Mouse (Mus musculus) left cerebral cortex, postnatal 14 days (tissue): ENCODE results near the gene Cfap65. TPM values are rescaled to one million over a fixed set of nuclear protein-coding genes. Genes with fewer than 3 reads are reported as not detected.
A peak's percentile ranks its signal among the peaks of the same experiment; 100 is the strongest.

Experiments used
- DNase-seq, 2 experiments: peaks; one replicate each; pipeline ENCODE4 v3.0.0; 2021 to 2022; ENCODE audit warnings: low spot score in 2 of 2, mixed read lengths in 1 of 2
- intact Hi-C: fragments of 180-260 bp; cut with DNase I; formaldehyde crosslinking; loops from one replicate; pipeline ENCODE4 v1.15.1; 2025
- microRNA-seq, 2 experiments: library from miRNA; unstranded; fragments of <30 nt; microRNA quantifications; one replicate each; pipeline ENCODE4 v1.2.0; 2022
- total RNA-seq, 2 experiments: library from RNA; stranded (reverse); gene quantifications; 2 replicates each; pipeline ENCODE4 v1.2.3; 2021

Gene Cfap65
- total RNA-seq, 2 experiments from 2014 or later = 1.9 TPM

DNA sequence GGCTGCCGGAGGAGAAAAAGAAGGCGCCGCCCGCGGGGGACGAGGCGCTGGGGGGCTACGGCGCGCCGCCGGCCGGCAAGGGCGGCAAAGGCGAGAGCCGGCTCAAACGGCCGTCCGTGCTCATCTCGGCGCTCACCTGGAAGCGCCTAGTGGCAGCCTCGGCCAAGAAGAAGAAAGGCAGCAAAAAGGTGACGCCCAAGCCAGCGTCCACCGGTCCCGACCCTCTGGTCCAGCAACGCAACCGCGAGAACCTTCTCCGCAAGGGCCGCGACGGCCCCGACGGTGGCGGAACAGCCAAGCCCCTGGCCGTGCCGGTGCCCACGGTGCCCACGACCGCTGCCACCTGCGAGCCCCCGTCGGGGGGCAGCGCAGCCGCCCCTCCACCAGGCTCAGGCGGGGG is 80.2 kb downstream of the Cfap65 start:
- DNase-seq = no peak
- intact Hi-C loops = loop anchor here (5.0 kb wide), 1 partner anchor 38 kb away; no protein-coding TSS in a partner anchor

DNA sequence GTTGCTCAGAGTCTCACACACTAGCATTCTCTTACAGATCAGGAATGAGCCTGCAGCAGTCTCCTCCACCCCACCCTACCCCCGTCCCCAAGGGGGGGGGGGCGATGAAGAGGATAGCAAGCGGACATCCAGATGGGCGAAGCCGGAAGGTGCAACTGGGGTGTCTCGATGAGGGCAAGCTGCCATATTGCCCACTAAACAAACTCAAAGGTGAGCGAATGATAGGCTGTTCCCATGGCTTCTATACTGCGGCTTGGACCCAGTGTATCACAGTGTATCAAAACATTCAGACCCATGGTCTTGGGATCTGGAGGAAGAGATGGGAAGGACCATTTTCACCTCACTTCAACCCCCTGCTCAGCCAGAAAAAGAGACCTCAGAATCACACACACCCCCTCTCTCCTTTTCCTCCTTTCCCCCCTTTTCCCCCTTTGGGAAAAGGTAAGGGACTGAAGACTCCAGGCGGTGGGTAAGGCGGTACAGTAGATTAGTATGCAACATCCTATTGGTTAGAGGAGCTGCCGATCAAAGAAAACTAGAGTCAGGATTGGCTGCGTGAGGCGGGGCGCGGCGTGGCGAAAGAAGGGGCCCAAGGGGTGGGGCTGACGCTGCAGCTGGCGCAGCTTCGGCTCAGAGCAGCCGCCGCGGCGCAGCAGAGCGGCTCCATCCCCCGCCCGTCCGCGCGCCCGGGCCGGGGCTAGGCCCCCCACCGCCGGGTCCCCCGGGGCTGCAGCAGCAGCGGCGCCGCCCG is 80.9 kb downstream of the Cfap65 start, which contains the start of gene Cdk5r2:
TSS of gene Cdk5r2 (plus strand) at position 629 of the 751 bp plus-strand sequence.
- DNase-seq = peak; percentile 98
- intact Hi-C loops = loop anchor here (5.0 kb wide), 1 partner anchor 37 kb away; no protein-coding TSS in a partner anchor

Small RNAs within 50 kb of the gene (microRNA-seq; reads per million reads assigned to microRNA genes)
- gene Mir375 = 46.7 to 131 reads per million in 2 experiments

Other genes with a start within 250 kb of the Cfap65 start
- 1 to 10 TPM; 1.5 to 2.8 TPM for gene Cyp27a1, start 222.0 kb downstream of the Cfap65 start, total RNA-seq
- not detected for gene Prkag3, start 186.4 kb downstream of the Cfap65 start, total RNA-seq
- 1 to 10 TPM; 2.0 to 2.8 TPM for gene Wnt6, start 163.7 kb downstream of the Cfap65 start, total RNA-seq
- 1 to 10 TPM; 2.7 to 3.4 TPM for gene Wnt10a, start 144.1 kb downstream of the Cfap65 start, total RNA-seq
- gene Cdk5r2, start 80.7 kb downstream of the Cfap65 start, total RNA-seq = 100 to 1,000 TPM; 566 to 585 TPM
- gene Fev, start 50.2 kb downstream of the Cfap65 start, total RNA-seq = not detected
- gene Cryba2, start 42.5 kb downstream of the Cfap65 start, total RNA-seq = under 1 TPM in 1 of 2 experiments, not detected in 1; 0.51 TPM
- gene Ihh, start 16.1 kb upstream of the Cfap65 start, total RNA-seq = under 1 TPM; 0.30 to 0.33 TPM
- gene Nhej1, start 189.6 kb upstream of the Cfap65 start, total RNA-seq = 1 to 10 TPM; 1.6 to 2.6 TPM
- gene Slc23a3, start 198.3 kb upstream of the Cfap65 start, total RNA-seq = under 1 TPM; 0.22 to 0.25 TPM
- gene Cnppd1, start 207.1 kb upstream of the Cfap65 start, total RNA-seq = 10 to 100 TPM; 31.4 to 32.2 TPM
- 100 to 1,000 TPM; 159 to 162 TPM for gene Retreg2, start 207.2 kb upstream of the Cfap65 start, total RNA-seq
- gene Zfand2b, start 233.0 kb upstream of the Cfap65 start, total RNA-seq = 10 to 100 TPM; 21.4 to 22.8 TPM
- gene Abcb6, start 244.8 kb upstream of the Cfap65 start, total RNA-seq = 10 to 100 TPM; 38.1 to 39.3 TPM